Mouse (Mus musculus): ENCODE results near the gene Crybg1. TPM values are rescaled to one million over a fixed set of nuclear protein-coding genes. Genes with fewer than 3 reads are reported as not detected.

The Crybg1 gene
- polyA plus RNA-seq, 1 experiment from 2014 or later: 0.54 TPM

- DNase-seq (ENCODE audit: low spot score) (no peak), ATAC-seq (replicated peaks; ENCODE audit: low FRiP score, low TSS enrichment, low read depth) (no peak)
- no peaks in the 10 kb centered on the region for H3K27me3 ChIP-seq (replicated peaks; ENCODE audit: control insufficient read depth, insufficient read depth, low read length)
- H3K4me3 ChIP-seq (ENCODE audit: low read depth, low read length): no peak overlapping the region
- H3K36me3 ChIP-seq (ENCODE audit: control insufficient read depth, insufficient read depth, low read length): no peaks in the 10 kb centered on the region
- H3K27ac ChIP-seq (ENCODE audit: low read depth): no peak overlapping the region
- no peaks in the 10 kb centered on the region for H3K9me3 ChIP-seq (ENCODE audit: control insufficient read depth, low read length)
- peaks cover 6% of the 10 kb centered on the region; the same call in 1 of the 2 replicates for H3K4me1 ChIP-seq (replicated peaks; ENCODE audit: control insufficient read depth, insufficient read depth, low read length)
- no peak overlapping the region for H3K9ac ChIP-seq (ENCODE audit: low read length)
- 98% methylated on average over 2 of the region's 2 CpGs for WGBS
- no peak overlapping the region for H3K4me2 ChIP-seq (ENCODE audit: low read length)
Observed at GRCm38 (mm10) chr10:43916737-43917136, 231.9 kb downstream of the Crybg1 start.

GRCm38 (mm10) chr10:43916181-43916580 is 232.5 kb downstream of the Crybg1 start:
- DNase-seq (ENCODE audit: low spot score) (no peak), ATAC-seq (replicated peaks; ENCODE audit: low FRiP score, low TSS enrichment, low read depth) (no peak)
- WGBS: 83% methylated on average over 12 of the region's 12 CpGs
- Histone ChIP-seq H3K27me3 (replicated peaks; ENCODE audit: control insufficient read depth, insufficient read depth, low read length) (no peaks in the 10 kb centered on the region), H3K36me3 (ENCODE audit: control insufficient read depth, insufficient read depth, low read length) (no peaks in the 10 kb centered on the region), H3K27ac (ENCODE audit: low read depth) (no peak overlapping the region), H3K4me2 (ENCODE audit: low read length) (no peak overlapping the region), H3K4me3 (ENCODE audit: low read depth, low read length) (no peak overlapping the region), H3K4me1 (replicated peaks; ENCODE audit: control insufficient read depth, insufficient read depth, low read length) (peaks cover 6% of the 10 kb centered on the region; the same call in 1 of the 2 replicates), H3K9me3 (ENCODE audit: control insufficient read depth, low read length) (no peaks in the 10 kb centered on the region), H3K9ac (ENCODE audit: low read length) (no peak overlapping the region)

GRCm38 (mm10) chr10:43912236-43912635 is 236.4 kb downstream of the Crybg1 start:
- no peaks in the 10 kb centered on the region for H3K27me3 ChIP-seq (replicated peaks; ENCODE audit: control insufficient read depth, insufficient read depth, low read length)
- H3K4me2 ChIP-seq (ENCODE audit: low read length): no peak overlapping the region
- H3K4me1 ChIP-seq (replicated peaks; ENCODE audit: control insufficient read depth, insufficient read depth, low read length): peaks cover 4% of the 10 kb centered on the region; the same call in 1 of the 2 replicates
- no peaks in the 10 kb centered on the region for H3K9me3 ChIP-seq (ENCODE audit: control insufficient read depth, low read length)
- H3K27ac ChIP-seq (ENCODE audit: low read depth): no peak overlapping the region
- DNase-seq (ENCODE audit: low spot score) (no peak), ATAC-seq (replicated peaks; ENCODE audit: low FRiP score, low TSS enrichment, low read depth) (no peak)
- no peak overlapping the region for H3K9ac ChIP-seq (ENCODE audit: low read length)
- 74% methylated on average over 3 of the region's 3 CpGs for WGBS
- no peak overlapping the region for H3K4me3 ChIP-seq (ENCODE audit: low read depth, low read length)
- H3K36me3 ChIP-seq (ENCODE audit: control insufficient read depth, insufficient read depth, low read length): no peaks in the 10 kb centered on the region

- WGBS: 90% methylated on average over 8 of the region's 8 CpGs
- no peak for DNase-seq (ENCODE audit: low spot score)
- no peaks in the 10 kb centered on the region for H3K4me1 ChIP-seq (replicated peaks; ENCODE audit: control insufficient read depth, insufficient read depth, low read length)
Observed at GRCm38 (mm10) chr10:43910873-43911142, 237.8 kb downstream of the Crybg1 start.

GRCm38 (mm10) chr10:43910032-43910872 is 238.4 kb downstream of the Crybg1 start:
- H3K36me3 ChIP-seq (ENCODE audit: control insufficient read depth, insufficient read depth, low read length): no peaks in the 10 kb centered on the region
- ATAC-seq (replicated peaks; ENCODE audit: low FRiP score, low TSS enrichment, low read depth): no peak
- no peak for DNase-seq (ENCODE audit: low spot score)
- no peak overlapping the region for H3K9ac ChIP-seq (ENCODE audit: low read length)
- H3K9me3 ChIP-seq (ENCODE audit: control insufficient read depth, low read length): no peaks in the 10 kb centered on the region
- no peak overlapping the region for H3K4me3 ChIP-seq (ENCODE audit: low read depth, low read length)
- H3K27ac ChIP-seq (ENCODE audit: low read depth): no peak overlapping the region
- no peaks in the 10 kb centered on the region for H3K27me3 ChIP-seq (replicated peaks; ENCODE audit: control insufficient read depth, insufficient read depth, low read length)
- 77% methylated on average over 12 of the region's 12 CpGs for WGBS
- H3K4me2 ChIP-seq (ENCODE audit: low read length): no peak overlapping the region
- H3K4me1 ChIP-seq (replicated peaks; ENCODE audit: control insufficient read depth, insufficient read depth, low read length): no peaks in the 10 kb centered on the region

More at GRCm38 (mm10) chr10:43910873-43911142, 237.8 kb downstream of the Crybg1 start:
- H3K27ac ChIP-seq (ENCODE audit: low read depth): no peak overlapping the region
- no peaks in the 10 kb centered on the region for H3K36me3 ChIP-seq (ENCODE audit: control insufficient read depth, insufficient read depth, low read length)
- no peak for ATAC-seq (replicated peaks; ENCODE audit: low FRiP score, low TSS enrichment, low read depth)
- H3K27me3 ChIP-seq (replicated peaks; ENCODE audit: control insufficient read depth, insufficient read depth, low read length): no peaks in the 10 kb centered on the region
- no peak overlapping the region for H3K4me3 ChIP-seq (ENCODE audit: low read depth, low read length)
- no peaks in the 10 kb centered on the region for H3K9me3 ChIP-seq (ENCODE audit: control insufficient read depth, low read length)
- H3K9ac ChIP-seq (ENCODE audit: low read length): no peak overlapping the region
- H3K4me2 ChIP-seq (ENCODE audit: low read length): no peak overlapping the region

GRCm38 (mm10) chr10:43904569-43904968 is 244.1 kb downstream of the Crybg1 start:
- no peak for ATAC-seq (replicated peaks; ENCODE audit: low FRiP score, low TSS enrichment, low read depth)
- H3K9me3 ChIP-seq (ENCODE audit: control insufficient read depth, low read length): no peaks in the 10 kb centered on the region
- 88% methylated on average over 1 of the region's 1 CpGs for WGBS

GRCm38 (mm10) chr10:43901578-43902194 is 247.0 kb downstream of the Crybg1 start, which contains the start of the genes Qrsl1 and Rtn4ip1:
Qrsl1 (minus strand) TSS chr10:43901745.
Rtn4ip1 (plus strand) TSS chr10:43901807.
- Histone ChIP-seq H3K27me3 (replicated peaks; ENCODE audit: control insufficient read depth, insufficient read depth, low read length) (no peaks in the 10 kb centered on the region), H3K9me3 (ENCODE audit: control insufficient read depth, low read length) (no peaks in the 10 kb centered on the region), H3K4me3 (ENCODE audit: low read depth, low read length) (peak within 1 kb of the TSS; percentile 91), H3K36me3 (ENCODE audit: control insufficient read depth, insufficient read depth, low read length) (no peaks in the 10 kb centered on the region), H3K27ac (ENCODE audit: low read depth) (peak within 1 kb of the TSS; percentile 62), H3K9ac (ENCODE audit: low read length) (peak within 1 kb of the TSS; percentile 75), H3K4me1 (replicated peaks; ENCODE audit: control insufficient read depth, insufficient read depth, low read length) (peaks cover 11% of the 10 kb centered on the region), H3K4me2 (ENCODE audit: low read length) (peak within 1 kb of the TSS; percentile 78)
- 0% methylated on average over 40 of the region's 40 CpGs for WGBS
- ATAC-seq (replicated peaks; ENCODE audit: low FRiP score, low TSS enrichment, low read depth) (peak; percentile 99), DNase-seq (ENCODE audit: low spot score) (peak; percentile 98)

More at GRCm38 (mm10) chr10:43904569-43904968, 244.1 kb downstream of the Crybg1 start:
- H3K27ac ChIP-seq (ENCODE audit: low read depth): no peak overlapping the region
- H3K9ac ChIP-seq (ENCODE audit: low read length): no peak overlapping the region
- peaks cover 11% of the 10 kb centered on the region for H3K4me1 ChIP-seq (replicated peaks; ENCODE audit: control insufficient read depth, insufficient read depth, low read length)
- no peak for DNase-seq (ENCODE audit: low spot score)
- H3K4me2 ChIP-seq (ENCODE audit: low read length): no peak overlapping the region
- H3K36me3 ChIP-seq (ENCODE audit: control insufficient read depth, insufficient read depth, low read length): no peaks in the 10 kb centered on the region
- no peak overlapping the region for H3K4me3 ChIP-seq (ENCODE audit: low read depth, low read length)
- H3K27me3 ChIP-seq (replicated peaks; ENCODE audit: control insufficient read depth, insufficient read depth, low read length): no peaks in the 10 kb centered on the region

- no peak for DNase-seq (ENCODE audit: low spot score)
- WGBS: 6% methylated on average over 30 of the region's 30 CpGs
- Histone ChIP-seq H3K4me3 (ENCODE audit: low read depth, low read length) (peak overlapping the region; percentile 91), H3K27me3 (replicated peaks; ENCODE audit: control insufficient read depth, insufficient read depth, low read length) (no peaks in the 10 kb centered on the region), H3K9me3 (ENCODE audit: control insufficient read depth, low read length) (no peaks in the 10 kb centered on the region), H3K4me2 (ENCODE audit: low read length) (peak overlapping the region; percentile 54), H3K27ac (ENCODE audit: low read depth) (peak overlapping the region; percentile 62), H3K4me1 (replicated peaks; ENCODE audit: control insufficient read depth, insufficient read depth, low read length) (peaks cover 11% of the 10 kb centered on the region), H3K36me3 (ENCODE audit: control insufficient read depth, insufficient read depth, low read length) (no peaks in the 10 kb centered on the region), H3K9ac (ENCODE audit: low read length) (peak overlapping the region; percentile 75)
- ATAC-seq (replicated peaks; ENCODE audit: low FRiP score, low TSS enrichment, low read depth): peak; percentile 53; the same call in 1 of the 2 replicates
Observed at GRCm38 (mm10) chr10:43900883-43901570, 247.6 kb downstream of the Crybg1 start.

All from intestine, embryonic 14.5 days (tissue).